Mouse (Mus musculus) spleen, postnatal 14 days (tissue): ENCODE measurements around the gene 4930544D05Rik.

ENCODE experiments used
- DNase-seq, 2 experiments: peaks; one replicate each; pipeline ENCODE4 v3.0.0; 2021 to 2022; ENCODE audit warnings: low spot score in 2 of 2

Gene 4930544D05Rik

GRCm38 (mm10) chr11:70643051-70643450 is 27.4 kb downstream of the 4930544D05Rik start:
- no peak for DNase-seq

GRCm38 (mm10) chr11:70644564-70645103 is 29.0 kb downstream of the 4930544D05Rik start:
- no peak for DNase-seq

GRCm38 (mm10) chr11:70645461-70646258 is 30.0 kb downstream of the 4930544D05Rik start:
- DNase-seq, result no peak

- DNase-seq, result no peak
Observed at GRCm38 (mm10) chr11:70646259-70646555, 30.6 kb downstream of the 4930544D05Rik start.

- peak; percentile 92 to 94 for DNase-seq
Observed at GRCm38 (mm10) chr11:70646691-70647650, 31.3 kb downstream of the 4930544D05Rik start, which contains the start of the genes Rnf167 and Slc25a11. Gene Rnf167 (plus strand): TSS chr11:70647235. Gene Slc25a11 (minus strand): TSS chr11:70647479.

GRCm38 (mm10) chr11:70647716-70648420 is 32.2 kb downstream of the 4930544D05Rik start:
- peak; percentile 41 to 46 for DNase-seq

- no peak for DNase-seq
Observed at GRCm38 (mm10) chr11:70648512-70648911, 32.9 kb downstream of the 4930544D05Rik start.

- no peak for DNase-seq
Observed at GRCm38 (mm10) chr11:70649185-70649734, 33.6 kb downstream of the 4930544D05Rik start.

GRCm38 (mm10) chr11:70650322-70651175 is 34.9 kb downstream of the 4930544D05Rik start:
- DNase-seq, result no peak

- DNase-seq, result no peak
Observed at GRCm38 (mm10) chr11:70651391-70651790, 35.7 kb downstream of the 4930544D05Rik start.

GRCm38 (mm10) chr11:70652029-70652883 is 36.6 kb downstream of the 4930544D05Rik start:
- no peak for DNase-seq

GRCm38 (mm10) chr11:70652884-70653344 is 37.3 kb downstream of the 4930544D05Rik start:
- no peak for DNase-seq

GRCm38 (mm10) chr11:70653345-70654197 is 37.9 kb downstream of the 4930544D05Rik start:
- DNase-seq, result peak; percentile 62 to 75

GRCm38 (mm10) chr11:70654198-70654922 is 38.7 kb downstream of the 4930544D05Rik start, which contains the start of gene Pfn1:
Gene Pfn1 (minus strand): TSS chr11:70654644.
- peak; percentile 62 to 74 for DNase-seq

GRCm38 (mm10) chr11:70654923-70655570 is 39.4 kb downstream of the 4930544D05Rik start:
- DNase-seq, result peak; percentile 58 to 69

GRCm38 (mm10) chr11:70655571-70656455 is 40.2 kb downstream of the 4930544D05Rik start:
- peak in 1 of 2 experiments; percentile 44 for DNase-seq
